Mouse (Mus musculus): ENCODE measurements around the gene Zbtb11.
"Not testable (repeated sequence)": the region's sequence is repeated elsewhere in the genome, so short reads cannot be mapped to it uniquely, and the experiment has no call there.

Zbtb11 gene

DNA sequence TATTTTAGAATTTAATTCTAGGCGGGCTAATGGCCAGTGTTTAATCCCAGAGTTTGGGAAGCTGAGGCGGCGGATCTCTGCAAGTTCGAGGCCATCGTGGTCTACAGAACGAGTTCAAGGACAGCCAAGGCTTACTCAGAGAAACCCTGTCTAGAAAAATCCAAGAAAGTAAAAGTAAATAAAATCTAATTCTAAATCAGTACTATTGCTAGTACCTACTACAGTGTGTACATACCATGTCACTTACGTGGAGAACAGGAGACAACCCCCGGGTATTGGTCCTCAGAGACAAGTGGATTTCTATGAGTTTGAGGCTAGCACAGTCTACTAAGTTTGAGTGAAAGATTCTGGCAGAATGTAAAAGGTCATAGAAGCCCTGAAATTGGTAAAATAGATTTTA is 64.4 kb downstream of the Zbtb11 start:
- no peak for DNase-seq (ENCODE audit: low read depth, low spot score)

DNA sequence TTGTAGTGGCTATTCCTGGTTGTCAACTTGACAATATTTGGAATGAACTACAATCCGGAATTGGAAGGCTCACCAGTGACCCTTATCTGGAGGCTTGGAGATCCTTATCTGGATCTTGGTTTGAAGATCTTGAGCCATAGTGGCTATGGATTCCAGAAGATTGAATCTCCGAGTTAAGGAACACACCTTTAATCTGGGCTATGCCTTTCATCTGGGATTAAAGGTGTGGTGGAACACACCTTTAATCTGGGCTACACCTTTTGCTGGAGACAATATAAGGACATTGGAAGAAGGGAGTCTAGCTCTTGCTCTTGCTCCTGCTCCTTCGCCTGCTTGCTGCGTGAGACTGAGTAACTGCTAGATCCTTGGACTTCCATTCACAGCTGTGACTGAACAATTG is 74.4 kb downstream of the Zbtb11 start, which contains the start of gene Senp7:
Gene Senp7 (plus strand): TSS at position 301 of the 400 bp plus-strand sequence.
- DNase-seq (ENCODE audit: low read depth, low spot score): not testable (repeated sequence)

DNA sequence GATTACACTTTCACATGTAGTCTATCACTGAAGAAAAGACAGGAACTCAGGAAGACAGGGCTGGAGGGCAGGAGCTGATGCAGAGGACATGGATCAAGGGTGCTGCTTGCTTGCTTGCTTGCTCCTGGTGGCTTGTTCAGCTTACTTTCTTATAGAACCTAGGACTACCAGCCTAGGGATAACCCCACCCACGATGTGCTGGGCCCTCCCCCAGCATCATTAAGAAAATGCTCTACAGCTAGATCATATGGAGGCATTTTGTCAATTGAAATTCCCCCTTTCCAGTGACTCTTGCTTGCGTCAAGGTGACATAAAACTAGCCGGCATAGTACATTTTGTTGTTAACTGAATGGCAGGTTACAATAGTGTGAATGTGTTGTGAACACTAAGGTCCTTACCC is 82.2 kb downstream of the Zbtb11 start:
- DNase-seq (ENCODE audit: low read depth, low spot score): no peak

DNA sequence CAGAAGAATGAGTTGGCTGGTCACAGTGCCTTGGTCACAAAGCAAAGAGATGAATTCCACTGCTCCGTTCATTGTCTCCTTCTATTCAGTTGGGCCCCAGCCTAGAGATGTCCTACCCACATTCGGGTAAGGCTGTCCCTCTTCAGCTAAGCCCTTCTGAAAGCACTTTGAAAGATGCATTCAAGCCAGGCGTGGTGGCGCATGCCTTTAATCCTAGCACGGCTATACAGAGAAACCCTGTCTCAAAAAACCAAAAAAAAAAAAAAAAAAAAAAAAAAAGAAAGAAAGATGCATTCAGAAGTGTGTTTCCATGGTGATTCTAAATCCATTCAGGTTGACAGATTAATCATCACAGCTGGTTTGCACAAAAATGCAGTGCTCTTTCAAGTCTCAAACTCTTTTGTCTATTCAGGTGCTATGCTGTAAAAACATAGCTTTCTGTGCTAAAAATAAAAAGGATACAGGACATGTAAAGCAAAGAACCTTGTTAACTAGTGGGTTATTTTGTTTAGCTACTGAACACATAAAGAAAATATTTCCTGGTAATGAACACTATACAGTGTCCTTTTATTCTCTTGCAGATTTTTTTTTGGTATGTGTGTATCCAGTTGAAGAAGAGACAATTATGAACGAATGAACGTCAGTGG is 83.4 kb downstream of the Zbtb11 start:
- DNase-seq (ENCODE audit: low read depth, low spot score): no peak

DNA sequence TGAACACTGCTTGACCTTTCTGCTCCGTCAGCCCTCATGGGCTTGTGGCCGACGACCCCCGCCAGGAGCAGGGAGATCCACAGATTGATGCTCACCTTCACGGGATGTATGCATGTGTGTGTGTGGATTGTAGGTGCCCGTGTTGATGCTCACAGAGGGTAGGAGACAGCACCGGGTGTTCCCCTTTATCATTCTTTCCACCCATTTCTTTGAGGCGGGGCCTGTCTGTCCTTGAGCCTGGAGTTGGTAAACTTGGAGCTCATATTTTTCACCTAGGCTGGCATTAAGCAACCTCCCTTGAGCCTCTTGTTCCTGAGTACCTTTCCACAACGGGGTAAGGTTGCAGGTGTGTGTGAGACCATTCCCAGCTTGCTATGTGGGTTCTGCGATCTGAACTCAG is 84.5 kb downstream of the Zbtb11 start:
- no peak for DNase-seq (ENCODE audit: low read depth, low spot score)

Data from retina, postnatal 7 days (tissue).